Mouse (Mus musculus): Measurements from ENCODE around the gene Psma1. TPM values are rescaled to one million over a fixed set of nuclear protein-coding genes. Genes with fewer than 3 reads are reported as not detected.

The Psma1 gene
- 218 and 228 TPM in 2 replicates for polyA plus RNA-seq (2012; ENCODE audit: insufficient read depth, insufficient read length, missing spikeins)

DNA sequence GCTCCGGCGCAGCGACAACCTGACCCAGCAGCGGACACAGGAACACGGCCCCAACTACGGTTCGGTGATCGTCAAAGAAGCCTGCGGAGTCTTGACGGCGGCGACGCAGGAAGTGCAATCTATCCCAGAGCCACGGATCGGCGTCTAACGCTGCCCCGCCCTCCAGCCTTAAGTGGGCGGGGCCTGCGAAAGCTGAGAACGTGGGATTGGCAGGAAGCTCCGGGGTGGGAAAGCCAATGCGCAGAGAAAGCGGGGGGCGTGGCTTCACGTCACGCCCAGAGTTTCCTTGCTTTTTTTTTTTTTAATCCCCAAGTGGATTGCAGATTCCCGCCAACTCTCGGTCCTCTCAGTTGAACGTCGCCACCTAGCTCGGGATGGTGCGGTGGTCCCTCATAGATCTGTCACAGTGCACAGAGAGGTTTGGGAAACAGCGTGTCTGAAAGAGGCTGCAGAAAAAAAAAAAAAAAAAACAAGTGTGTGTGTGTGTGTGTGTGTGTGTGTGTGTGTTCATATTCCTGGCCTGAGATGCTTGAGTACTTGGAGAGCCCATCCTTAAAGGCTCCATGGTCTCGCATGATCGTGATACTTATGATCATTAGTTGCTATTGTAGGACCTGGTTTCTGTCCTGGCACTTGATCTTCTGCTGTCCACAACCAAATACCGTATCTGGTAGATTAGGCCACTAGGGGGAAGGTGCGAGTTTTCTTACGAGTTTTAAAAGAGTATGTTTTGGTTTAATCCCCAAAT, at the start of gene Psma1:
Psma1 (minus strand) TSS at position 114 of the 748 bp plus-strand sequence.
- H3K4me1 ChIP-seq (ENCODE audit: control insufficient read depth, insufficient read depth, insufficient read length, low read length) = peaks cover 3% of the 10 kb centered on the region; the same call in 1 of the 2 replicates
- peak within 1 kb of the TSS; percentile 98 for H3K27ac ChIP-seq (replicated peaks; ENCODE audit: low read depth, low read length)
- H3K4me3 ChIP-seq (ENCODE audit: insufficient read depth, low read depth, low read length) = peak within 1 kb of the TSS; percentile 99

DNA sequence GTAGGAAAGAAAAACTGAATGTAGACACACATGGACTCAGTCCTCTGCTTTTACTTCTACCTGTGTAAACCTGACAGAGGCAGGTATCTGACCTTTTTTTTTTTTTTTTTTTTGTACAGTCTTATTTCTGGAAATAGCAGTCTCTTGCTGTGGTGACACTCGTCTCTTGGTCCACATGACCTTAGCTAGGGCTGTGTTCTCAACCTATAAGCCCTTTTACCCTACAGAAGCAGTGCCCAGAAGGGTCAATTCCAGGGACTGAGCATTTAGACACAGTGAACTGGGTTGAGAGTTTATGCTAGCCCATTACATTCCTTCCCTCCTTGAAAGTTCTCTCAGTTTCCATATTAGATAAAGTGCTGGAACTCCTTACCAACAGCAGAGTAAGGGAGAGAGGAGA, 47.6 kb upstream of the Psma1 start:
- no peak overlapping the region for H3K4me3 ChIP-seq (ENCODE audit: insufficient read depth, low read depth, low read length)
- peaks cover 5% of the 10 kb centered on the region for H3K4me1 ChIP-seq (ENCODE audit: control insufficient read depth, insufficient read depth, insufficient read length, low read length)
- H3K27ac ChIP-seq (replicated peaks; ENCODE audit: low read depth, low read length) = no peak overlapping the region

DNA sequence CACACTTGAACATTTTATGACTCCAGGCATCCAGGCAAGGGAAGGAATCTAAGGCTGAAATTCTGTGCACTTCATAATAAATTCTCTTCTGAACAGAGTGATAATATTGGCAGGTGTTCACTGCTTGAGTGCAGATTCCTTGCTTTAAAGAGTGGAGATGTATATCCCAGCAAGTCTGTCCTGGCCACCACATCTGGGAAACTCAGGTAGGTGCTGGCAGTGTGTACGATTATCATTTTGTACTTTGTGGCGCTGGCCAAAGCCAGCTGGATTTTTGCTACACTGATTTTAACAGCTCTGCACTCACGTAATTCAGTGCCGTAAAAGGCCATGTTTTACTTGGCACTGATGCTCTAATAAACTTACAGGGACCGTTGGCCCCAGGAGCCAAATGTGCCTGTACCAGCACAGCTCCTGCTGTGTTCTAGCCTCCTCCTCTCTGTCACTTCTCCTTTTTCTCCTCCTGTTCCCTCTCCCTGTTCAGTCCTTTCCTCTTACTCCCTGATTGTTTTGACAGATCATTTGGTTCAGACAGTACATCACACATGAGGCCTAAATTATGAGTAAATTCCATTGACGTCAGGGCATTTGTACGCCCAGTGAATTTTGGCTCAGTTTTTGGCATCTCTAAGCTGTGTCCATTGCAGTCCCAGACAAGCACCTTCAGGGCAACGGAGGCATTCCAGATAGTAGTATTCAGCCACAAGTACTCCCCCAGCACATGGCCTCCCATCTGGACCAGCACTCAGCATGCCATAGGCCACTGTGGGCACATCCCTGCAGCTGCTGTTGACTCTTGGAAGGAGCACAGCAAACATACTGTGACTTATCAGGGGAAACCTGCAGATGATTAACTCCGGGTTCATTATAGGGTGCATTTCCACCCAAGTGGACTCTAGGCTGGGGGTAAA, 46.9 kb upstream of the Psma1 start:
- no peak overlapping the region for H3K4me3 ChIP-seq (ENCODE audit: insufficient read depth, low read depth, low read length)
- H3K4me1 ChIP-seq (ENCODE audit: control insufficient read depth, insufficient read depth, insufficient read length, low read length) = peaks cover 5% of the 10 kb centered on the region
- H3K27ac ChIP-seq (replicated peaks; ENCODE audit: low read depth, low read length) = no peak overlapping the region; the same call in 1 of the 2 replicates

DNA sequence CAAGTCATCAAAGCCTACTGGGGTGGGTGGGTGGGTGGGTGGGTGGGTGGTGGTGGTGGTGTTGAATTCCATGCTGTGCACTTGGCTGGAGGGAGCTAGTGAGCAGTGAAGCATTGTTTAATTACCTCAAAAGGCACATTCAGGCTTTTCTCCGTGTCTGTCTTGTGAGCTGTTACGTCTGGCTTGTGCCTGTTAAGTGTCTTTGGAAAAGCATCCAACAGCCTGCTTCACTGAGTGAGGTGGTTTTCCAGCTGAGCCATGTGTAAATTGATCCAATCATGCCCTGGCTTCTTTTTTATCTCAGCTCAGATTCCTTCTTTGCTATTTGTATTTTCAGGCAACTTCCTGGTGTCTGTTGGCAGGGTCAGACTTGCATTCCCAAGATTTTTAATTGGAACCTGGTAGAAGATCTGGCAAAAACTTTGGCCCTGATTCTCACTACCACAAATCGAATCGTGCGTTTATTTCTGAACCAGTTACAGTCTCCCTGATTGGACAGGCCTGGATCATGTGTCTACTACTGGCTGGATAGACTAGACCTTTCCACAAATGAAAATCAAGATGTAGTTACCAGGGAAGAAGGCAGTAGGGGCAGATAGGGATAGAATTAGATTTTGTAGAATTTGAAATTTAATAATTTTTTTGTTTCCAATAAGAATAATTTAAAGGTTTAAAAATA, 45.9 kb upstream of the Psma1 start:
- H3K27ac ChIP-seq (replicated peaks; ENCODE audit: low read depth, low read length) = no peak overlapping the region; the same call in 1 of the 2 replicates
- no peak overlapping the region for H3K4me3 ChIP-seq (ENCODE audit: insufficient read depth, low read depth, low read length)
- peaks cover 10% of the 10 kb centered on the region for H3K4me1 ChIP-seq (ENCODE audit: control insufficient read depth, insufficient read depth, insufficient read length, low read length)

DNA sequence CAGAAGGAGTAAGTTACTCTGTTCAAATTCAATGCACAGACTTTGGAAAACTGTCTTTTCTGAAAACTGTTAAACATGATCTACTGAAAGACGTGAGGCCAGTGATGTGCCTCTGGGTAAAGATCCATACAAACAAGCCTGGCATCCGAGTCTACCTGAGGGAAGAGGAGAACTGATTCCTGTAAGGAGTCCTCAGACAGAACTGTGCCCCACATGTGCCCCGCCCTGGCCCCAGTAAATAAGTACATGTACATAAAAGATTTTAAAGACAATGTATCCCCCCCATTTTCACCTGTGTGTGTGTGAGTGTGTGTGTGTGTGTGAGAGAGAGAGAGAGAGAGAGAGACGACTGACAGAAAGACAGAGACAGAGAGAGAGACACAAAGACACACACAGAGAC, 42.0 kb upstream of the Psma1 start:
- no peak overlapping the region for H3K4me3 ChIP-seq (ENCODE audit: insufficient read depth, low read depth, low read length)
- H3K4me1 ChIP-seq (ENCODE audit: control insufficient read depth, insufficient read depth, insufficient read length, low read length) = peaks cover 12% of the 10 kb centered on the region
- H3K27ac ChIP-seq (replicated peaks; ENCODE audit: low read depth, low read length) = peak overlapping the region; percentile 85; the same call in 1 of the 2 replicates

DNA sequence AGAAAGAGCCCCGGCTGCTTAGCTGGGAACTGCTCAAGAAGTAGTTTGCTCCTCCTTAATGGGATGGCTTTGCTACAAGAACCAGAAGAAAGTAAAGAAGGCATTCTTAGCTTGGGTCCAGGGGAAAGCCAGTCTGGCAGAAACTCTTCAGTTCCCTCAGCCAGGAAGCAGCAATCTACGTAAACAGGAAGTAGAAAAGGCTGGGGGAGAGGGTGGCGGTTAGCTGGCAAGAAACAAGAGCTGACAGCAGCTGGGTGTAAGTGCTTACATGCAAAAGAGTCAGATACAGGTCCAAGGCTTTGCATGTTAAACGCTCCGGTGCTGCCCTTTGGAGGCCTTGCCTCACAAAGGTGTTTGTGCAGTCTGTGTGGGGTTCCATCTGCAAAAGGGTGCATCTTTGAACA, 41.5 kb upstream of the Psma1 start:
- Histone ChIP-seq H3K4me3 (ENCODE audit: insufficient read depth, low read depth, low read length) (no peak overlapping the region), H3K4me1 (ENCODE audit: control insufficient read depth, insufficient read depth, insufficient read length, low read length) (peaks cover 12% of the 10 kb centered on the region), H3K27ac (replicated peaks; ENCODE audit: low read depth, low read length) (peak overlapping the region; percentile 85)

DNA sequence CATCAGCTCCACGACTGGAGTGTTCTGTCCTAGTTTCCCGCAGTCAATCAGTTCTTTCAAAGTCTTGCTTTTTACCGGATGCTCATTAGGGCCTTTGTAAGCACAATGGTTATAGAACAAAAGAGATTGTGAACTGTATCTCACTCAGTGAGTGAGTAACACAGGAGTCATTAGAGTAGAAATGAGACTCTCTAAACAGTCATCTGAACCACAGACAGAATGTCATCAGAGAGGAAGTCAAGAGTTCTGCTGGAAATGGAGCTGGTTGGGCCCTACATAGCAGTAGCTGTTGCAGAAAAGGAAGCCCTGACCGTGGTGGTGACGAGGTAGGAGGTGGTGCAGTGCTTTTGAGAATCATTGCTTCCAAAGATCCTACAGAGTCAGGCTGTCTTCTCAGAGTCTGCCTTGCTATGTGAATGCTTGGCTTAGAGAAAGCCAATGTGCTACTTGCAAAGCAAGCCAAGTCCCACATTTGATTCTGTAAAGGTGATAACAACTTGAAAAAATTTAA, 40.5 kb upstream of the Psma1 start:
- H3K4me1 ChIP-seq (ENCODE audit: control insufficient read depth, insufficient read depth, insufficient read length, low read length) = peaks cover 9% of the 10 kb centered on the region
- H3K27ac ChIP-seq (replicated peaks; ENCODE audit: low read depth, low read length) = peak overlapping the region; percentile 44
- no peak overlapping the region for H3K4me3 ChIP-seq (ENCODE audit: insufficient read depth, low read depth, low read length)

DNA sequence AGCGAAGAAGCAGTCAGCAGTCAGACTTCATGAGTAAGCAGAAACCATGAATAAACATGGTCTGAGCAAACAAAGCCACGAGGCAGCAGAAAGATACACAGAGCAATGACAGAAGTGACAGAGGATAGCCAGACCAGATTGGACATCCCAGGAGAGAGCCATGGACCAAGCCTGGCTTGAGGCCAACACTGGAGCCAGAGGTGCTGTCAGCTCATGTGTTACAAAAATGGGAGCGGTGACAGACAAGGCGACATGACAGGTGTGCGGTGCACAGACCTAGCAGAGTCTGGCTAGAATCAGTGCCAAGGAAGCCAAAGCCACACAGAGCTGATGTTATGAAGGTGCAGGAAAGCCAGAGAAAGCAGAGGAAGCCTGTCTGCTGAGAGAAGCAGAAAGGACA, 35.3 kb upstream of the Psma1 start:
- H3K4me1 ChIP-seq (ENCODE audit: control insufficient read depth, insufficient read depth, insufficient read length, low read length) = no peaks in the 10 kb centered on the region
- no peak overlapping the region for H3K27ac ChIP-seq (replicated peaks; ENCODE audit: low read depth, low read length)
- no peak overlapping the region for H3K4me3 ChIP-seq (ENCODE audit: insufficient read depth, low read depth, low read length)

DNA sequence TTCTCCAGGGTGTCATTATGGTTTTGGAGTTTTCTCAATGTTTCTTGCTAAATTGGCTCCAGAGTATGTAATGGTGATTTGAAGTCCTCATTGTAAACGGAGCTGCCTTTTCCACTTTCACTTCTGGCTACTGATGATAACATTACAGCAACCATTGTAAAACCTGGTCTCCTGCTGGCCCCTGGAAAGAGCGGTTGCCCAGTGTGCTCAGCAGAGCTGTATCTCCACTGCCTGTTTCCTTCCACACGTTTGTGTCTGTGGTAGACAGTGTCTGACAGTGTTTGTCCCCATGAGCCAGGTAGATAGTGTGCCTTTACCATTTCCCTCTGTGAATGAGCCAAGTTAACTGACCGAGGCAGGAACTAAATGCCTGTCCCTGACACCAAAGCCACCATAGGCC, 33.1 kb upstream of the Psma1 start:
- H3K4me1 ChIP-seq (ENCODE audit: control insufficient read depth, insufficient read depth, insufficient read length, low read length) = no peaks in the 10 kb centered on the region
- no peak overlapping the region for H3K27ac ChIP-seq (replicated peaks; ENCODE audit: low read depth, low read length)

DNA sequence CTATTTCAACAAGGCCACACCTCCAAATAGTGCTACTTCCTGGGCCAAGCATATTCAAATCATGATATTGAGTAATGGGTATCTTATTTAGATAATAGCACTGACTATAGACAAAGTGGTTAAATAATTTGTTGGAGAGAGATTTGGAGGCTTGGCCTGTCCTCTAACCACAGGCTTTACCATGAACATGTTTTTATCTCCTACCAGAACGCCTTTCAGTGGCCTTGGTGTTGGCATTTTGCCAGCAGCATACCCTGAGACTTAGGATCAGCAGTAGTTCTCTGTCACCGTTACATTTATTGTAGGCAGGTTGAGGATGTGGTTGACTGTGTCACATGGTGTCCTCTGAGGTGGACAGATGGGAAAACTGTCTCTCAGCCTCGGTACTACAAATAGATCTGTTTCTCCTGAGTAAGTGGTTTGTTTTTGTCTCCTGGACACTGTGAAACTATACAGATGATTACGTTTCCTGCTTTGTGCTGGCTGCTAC, 25.4 kb upstream of the Psma1 start:
- no peak overlapping the region for H3K4me3 ChIP-seq (ENCODE audit: insufficient read depth, low read depth, low read length)
- no peak overlapping the region for H3K27ac ChIP-seq (replicated peaks; ENCODE audit: low read depth, low read length)
- H3K4me1 ChIP-seq (ENCODE audit: control insufficient read depth, insufficient read depth, insufficient read length, low read length) = no peaks in the 10 kb centered on the region

More for the DNA sequence above, 33.1 kb upstream of the Psma1 start:
- no peak overlapping the region for H3K4me3 ChIP-seq (ENCODE audit: insufficient read depth, low read depth, low read length)

DNA sequence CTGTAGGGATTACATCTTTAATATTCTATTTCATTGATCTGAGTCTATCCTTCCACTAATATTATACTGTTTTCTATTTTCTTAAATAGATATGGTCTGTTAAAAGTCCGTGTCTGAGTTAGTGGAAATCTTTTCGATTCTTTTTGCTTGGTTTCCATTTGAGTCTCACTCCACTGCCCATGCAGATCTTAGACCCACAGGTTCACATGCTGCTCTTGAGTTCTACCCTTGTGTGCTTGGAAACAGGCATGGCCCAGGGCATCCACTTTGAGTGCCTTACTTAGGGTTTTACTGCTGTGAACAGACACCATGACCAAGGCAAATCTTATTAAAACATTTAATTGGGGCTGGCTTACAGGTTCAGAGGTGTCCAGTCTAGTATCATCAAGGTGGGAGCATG, 24.9 kb upstream of the Psma1 start:
- no peak overlapping the region for H3K27ac ChIP-seq (replicated peaks; ENCODE audit: low read depth, low read length)
- H3K4me1 ChIP-seq (ENCODE audit: control insufficient read depth, insufficient read depth, insufficient read length, low read length) = no peaks in the 10 kb centered on the region
- H3K4me3 ChIP-seq (ENCODE audit: insufficient read depth, low read depth, low read length) = no peak overlapping the region

DNA sequence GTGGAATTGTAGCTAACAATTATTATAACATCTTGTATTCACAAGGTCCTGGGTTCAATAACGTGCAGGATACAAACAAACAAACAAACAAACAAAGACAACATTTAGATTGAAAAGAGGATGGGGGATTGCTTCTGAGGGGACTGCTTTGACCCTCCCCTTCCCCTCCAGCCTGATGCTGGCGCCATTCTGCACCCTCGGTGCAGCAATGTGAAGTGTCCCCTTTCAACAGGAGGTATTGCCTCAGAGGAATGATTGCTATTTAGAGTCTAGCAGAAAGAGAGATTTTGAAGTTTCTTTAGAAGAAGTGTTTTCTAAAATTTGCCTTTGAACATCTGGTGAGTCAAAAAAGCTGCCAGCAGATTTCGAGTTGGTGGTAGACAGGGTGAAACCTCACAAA, 23.3 kb upstream of the Psma1 start:
- no peak overlapping the region for H3K4me3 ChIP-seq (ENCODE audit: insufficient read depth, low read depth, low read length)
- no peak overlapping the region for H3K27ac ChIP-seq (replicated peaks; ENCODE audit: low read depth, low read length)
- H3K4me1 ChIP-seq (ENCODE audit: control insufficient read depth, insufficient read depth, insufficient read length, low read length) = no peaks in the 10 kb centered on the region

DNA sequence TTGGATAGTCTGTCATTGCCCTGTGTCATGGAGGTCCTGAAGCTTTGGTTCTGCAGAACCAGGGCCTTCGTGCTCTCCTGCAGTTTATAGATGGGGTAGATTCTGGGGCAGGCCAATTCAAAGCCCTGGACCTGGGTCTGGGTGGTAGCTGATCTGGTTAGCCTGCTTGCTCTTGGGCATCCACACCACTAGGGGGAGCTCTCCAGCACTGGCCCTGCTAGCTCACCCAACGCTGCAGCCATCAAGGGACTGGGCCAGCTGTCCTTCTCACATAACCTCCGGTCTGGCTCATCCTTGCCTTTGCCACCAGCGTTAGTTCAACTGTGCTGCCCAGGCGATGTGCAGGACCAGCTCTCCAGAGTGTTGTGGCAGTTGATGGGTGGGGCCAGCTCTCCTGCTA, 18.8 kb upstream of the Psma1 start:
- Histone ChIP-seq H3K27ac (replicated peaks; ENCODE audit: low read depth, low read length) (no peak overlapping the region; the same call in 1 of the 2 replicates), H3K4me3 (ENCODE audit: insufficient read depth, low read depth, low read length) (no peak overlapping the region), H3K4me1 (ENCODE audit: control insufficient read depth, insufficient read depth, insufficient read length, low read length) (peaks cover 17% of the 10 kb centered on the region; the same call in 1 of the 2 replicates)

DNA sequence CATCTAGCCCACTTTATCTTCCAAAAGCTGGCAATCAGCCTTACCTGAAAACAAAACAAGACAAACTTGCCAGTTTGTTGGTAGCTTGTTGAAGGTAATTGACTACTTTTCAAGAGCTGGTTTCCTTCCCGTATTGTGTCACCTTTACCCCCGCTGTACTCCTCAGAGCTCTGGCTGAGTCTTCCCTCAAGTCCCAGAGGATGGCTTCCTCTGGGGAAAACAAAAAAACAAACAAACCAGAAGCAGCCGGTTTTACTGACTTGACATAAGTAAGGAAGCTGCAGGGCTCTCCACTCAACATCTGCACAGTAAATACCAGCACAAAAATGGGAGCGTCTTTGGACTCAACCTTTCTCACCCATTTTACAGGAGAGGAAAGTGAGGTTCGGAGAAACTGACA, 18.0 kb upstream of the Psma1 start:
- H3K27ac ChIP-seq (replicated peaks; ENCODE audit: low read depth, low read length) = peak overlapping the region; percentile 99
- H3K4me1 ChIP-seq (ENCODE audit: control insufficient read depth, insufficient read depth, insufficient read length, low read length) = peaks cover 17% of the 10 kb centered on the region; the same call in 1 of the 2 replicates

More for the DNA sequence above, 18.0 kb upstream of the Psma1 start:
- no peak overlapping the region for H3K4me3 ChIP-seq (ENCODE audit: insufficient read depth, low read depth, low read length)
